Mouse (Mus musculus) frontal cortex, postnatal 14 days (tissue): ENCODE data around the gene Olfr193.
"Not testable (repeated sequence)": the region's sequence is repeated elsewhere in the genome, so short reads cannot be mapped to it uniquely, and the experiment has no call there.

Source experiments
- DNase-seq, 2 experiments: peaks; one replicate each; pipeline ENCODE4 v3.0.0; 2022; ENCODE audit warnings: low spot score in 2 of 2

The Olfr193 gene

DNA sequence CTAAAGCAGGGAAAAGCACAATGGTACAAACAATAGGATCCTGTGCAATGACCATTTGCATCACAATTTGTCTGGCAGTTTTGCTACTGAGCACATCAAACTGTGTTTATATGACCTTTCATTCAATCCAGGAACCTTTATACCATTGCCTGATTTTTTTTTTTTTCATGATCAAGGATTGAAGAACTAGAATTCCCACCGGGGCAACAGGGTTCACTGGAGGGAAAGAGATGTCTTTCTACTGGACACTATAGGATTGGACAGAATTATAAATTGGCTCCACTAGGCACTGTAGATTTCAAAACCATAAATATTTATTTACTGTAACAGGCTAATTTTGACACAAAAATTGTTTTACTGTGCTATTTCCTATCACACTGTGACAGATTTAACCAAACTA is at the start of gene Olfr193:
Gene Olfr193, minus strand, starts transcription at position 101 of the 400 bp plus-strand sequence.
- DNase-seq: no peak

DNA sequence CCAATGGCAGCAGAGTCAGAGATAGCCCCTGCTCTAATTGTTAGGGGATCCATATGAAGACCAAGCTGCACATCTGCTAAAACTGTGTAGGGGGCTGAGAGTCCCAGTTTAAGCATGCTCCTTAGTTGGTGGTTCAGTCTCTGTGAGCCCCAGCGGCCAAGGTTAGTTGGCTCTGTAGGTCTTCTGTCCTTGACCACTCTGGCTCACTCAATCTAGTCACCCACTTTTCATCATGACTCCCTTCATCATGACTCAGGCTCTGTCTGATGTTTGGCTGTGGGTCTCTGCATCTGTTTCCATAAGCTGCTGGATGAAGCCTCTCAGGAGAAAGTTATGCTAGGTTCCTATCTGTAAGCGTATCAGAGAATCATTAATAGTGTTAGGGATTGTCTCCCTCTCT is 40.3 kb upstream of the Olfr193 start:
- DNase-seq: no peak

- DNase-seq: no peak
Observed at GRCm38 (mm10) chr16:59146746-59147145, 35.1 kb upstream of the Olfr193 start, which contains the start of gene Olfr195. Gene Olfr195, plus strand, starts transcription at chr16:59147046.

DNA sequence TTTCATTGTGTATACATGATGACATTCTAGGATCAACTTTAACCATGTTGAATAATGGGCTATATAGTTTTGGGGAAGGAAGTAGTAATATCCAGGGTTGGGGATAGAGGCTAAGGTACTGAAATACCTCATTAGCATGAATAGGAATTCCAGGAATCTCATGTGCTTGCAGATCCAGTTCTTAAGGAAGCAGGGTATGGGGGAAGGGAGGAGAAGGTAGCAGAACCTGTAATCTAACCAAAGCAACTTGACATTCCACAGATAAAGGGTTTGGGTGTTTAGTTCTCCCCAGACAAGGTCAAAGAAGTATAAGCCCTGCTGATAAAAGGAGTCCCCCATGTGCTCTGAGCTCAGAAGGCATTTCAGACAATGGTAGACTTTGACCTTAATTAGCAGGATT is 29.4 kb upstream of the Olfr193 start:
- DNase-seq: no peak

DNA sequence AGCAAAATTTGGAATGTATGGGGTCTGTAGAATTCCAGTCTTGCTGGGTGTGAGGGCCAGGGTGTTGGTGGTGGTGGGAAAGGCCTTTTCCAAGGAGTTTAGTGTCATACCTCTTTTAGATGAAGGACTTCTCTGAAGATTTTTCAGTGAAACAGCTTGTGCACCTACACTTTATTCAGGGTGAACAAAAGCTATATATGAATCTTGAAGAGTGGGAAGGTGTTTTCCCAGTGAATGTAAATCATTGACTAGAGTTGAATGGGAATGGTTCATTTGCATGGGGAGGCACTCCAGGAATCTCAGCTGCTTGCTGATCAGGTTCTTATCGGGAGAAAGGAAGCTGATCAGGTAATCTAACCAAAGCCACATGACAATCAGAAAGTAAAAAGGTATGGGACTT is 19.1 kb upstream of the Olfr193 start:
- DNase-seq: no peak

GRCm38 (mm10) chr16:59120969-59121368 is 9.3 kb upstream of the Olfr193 start, which contains the start of gene Olfr194:
Gene Olfr194, minus strand, starts transcription at chr16:59121069.
- DNase-seq: no peak

DNA sequence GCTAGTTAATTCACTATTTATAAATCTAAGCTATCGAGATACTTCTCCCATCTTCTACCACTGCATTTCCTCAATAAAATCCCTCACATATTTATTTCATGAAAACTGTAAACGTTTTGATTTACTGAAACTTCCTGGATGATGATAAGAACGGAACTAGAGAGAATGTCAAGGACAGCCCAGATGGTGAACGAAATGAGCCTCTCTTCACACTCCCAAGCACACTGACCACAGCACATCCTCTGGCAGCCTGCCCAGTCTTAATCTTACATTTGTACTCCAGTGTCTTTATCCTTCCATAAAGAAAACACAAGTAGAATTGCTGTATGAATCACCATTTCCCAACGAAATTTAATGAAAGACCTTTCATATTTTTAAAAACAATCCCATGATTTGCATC is 3.2 kb downstream of the Olfr193 start:
- not testable (repeated sequence) for DNase-seq

DNA sequence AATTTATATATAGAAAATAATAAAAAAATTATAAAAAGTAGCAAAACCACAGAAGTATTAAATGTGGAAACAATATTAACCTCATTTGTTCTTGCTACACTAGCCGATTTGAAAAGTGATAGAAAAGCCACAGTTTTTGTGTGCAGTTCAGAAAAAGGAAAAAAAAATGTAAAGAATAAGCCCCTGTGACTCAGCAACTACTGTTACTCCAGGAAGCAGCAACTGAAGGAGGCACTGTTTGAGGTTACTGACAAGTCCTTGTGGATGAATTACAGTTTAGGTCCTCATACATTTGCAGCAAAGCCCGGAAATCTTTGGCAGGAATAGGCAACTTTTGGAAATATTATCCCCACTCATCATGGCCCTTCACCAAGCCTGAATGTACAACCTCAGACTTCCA is 6.4 kb downstream of the Olfr193 start:
- DNase-seq: no peak

DNA sequence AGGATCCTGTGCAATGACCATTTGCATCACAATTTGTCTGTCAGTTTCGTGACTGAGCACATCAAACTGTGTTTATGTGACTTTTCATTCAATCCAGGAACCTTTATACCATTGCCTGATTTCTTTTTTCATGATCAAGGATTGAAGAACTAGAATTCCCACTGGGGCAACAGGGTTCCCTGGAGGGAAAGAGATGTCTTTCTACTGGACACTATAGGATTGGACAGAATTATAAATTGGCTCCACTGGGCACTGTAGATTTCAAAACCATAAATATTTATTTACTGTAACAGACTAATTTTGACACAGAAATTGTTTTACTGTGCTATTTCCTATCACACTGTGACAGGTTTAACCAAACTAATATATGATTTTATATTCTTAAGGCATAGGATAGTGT is 22.0 kb downstream of the Olfr193 start, which contains the start of gene Olfr191:
Gene Olfr191, minus strand, starts transcription at position 101 of the 400 bp plus-strand sequence.
- not testable (repeated sequence) for DNase-seq

DNA sequence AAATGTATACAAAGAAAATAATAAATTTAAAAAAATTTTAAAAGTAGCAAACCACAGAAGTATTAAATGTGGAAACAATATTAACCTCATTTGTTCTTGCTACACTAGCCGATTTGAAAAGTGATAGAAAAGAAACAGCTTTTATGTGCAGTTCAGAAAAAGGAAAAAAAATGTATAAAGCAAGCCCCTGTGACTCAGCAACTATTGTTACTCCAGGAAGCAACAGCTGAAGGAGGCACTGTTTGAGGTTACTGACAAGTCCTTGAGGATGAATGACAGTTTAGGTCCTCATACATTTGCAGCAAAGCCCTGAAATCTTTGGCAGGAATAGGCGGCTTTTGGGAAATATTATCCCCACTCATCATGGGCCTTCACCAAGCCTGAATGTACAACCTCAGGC is 30.6 kb downstream of the Olfr193 start:
- not testable (repeated sequence) for DNase-seq

DNA sequence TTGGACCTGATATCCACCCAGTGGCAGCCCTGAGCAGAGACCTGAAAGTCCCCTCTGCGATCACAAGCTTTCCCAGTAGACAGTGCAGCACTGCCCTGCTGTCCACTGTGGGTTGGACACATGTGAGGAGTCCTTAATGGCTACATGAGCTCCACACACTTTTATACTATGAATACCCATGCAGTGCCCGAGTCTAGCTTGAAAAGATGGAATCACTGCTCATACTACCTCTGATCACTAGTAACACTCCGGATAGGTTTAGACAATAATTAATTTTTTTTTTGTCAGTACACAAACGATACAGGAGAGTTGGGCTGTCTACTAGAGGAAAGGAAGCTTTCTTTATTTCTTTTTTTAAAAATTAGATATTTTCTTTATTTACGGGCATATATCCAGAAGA is 33.8 kb downstream of the Olfr193 start, which contains the start of gene Olfr190:
Gene Olfr190, minus strand, starts transcription at position 101 of the 400 bp plus-strand sequence.
- no peak for DNase-seq

DNA sequence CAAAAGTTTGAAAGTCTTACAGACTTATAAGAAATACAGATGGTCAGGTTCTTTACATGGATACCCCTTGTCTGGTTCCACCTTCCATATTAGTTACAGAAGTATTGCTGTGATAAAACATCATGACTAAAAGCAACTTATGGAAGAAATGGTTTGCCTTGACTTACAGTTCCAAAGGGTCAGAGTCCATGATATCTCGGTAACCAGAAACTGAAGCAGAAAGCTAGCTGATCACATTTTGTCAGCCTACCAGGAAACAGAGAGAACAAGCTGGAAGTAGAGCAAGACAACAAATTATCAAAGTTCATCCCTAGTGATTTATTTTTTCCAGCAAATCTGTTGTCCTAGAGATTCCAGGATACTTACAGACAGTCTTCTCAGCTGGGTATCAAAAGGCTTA is 38.2 kb downstream of the Olfr193 start:
- DNase-seq: no peak

DNA sequence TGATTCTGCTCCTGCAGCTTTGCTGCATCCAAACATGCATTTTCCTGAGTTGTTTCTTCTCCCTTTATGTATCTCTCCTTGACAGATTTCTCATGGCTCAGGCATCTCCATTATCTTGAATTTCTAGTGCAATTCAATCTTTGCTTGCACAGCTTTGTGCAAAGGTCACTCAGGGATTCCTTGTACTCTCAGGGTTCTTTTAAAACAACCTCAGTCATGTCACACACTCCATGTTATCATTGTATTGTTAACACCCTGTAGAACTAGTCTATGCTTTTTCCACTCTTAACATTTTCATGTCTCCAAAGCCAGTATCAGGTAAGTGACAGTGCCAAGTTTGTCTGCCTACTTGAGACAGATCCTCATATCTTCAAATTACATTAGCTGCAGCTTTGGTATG is 39.9 kb downstream of the Olfr193 start:
- no peak for DNase-seq

DNA sequence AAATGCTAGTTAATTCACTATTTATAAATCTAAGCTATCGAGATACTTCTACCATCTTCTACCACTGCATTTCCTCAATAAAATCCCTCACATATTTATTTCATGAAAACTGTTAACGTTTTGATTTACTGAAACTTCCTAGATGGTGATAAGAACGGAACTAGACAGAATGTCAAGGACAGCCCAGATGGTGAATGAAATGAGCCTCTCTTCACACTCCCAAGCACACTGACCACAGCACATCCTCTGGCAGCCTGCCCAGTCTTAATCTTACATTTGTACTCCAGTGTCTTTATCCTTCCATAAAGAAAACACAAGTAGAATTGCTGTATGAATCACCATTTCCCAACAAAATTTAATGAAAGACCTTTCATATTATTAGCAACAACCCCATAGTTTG is 49.3 kb downstream of the Olfr193 start:
- DNase-seq: not testable (repeated sequence)
